In genomic region chr14:54650621-54651454, GRCm38 (mm10) we compare ENCODE assay signal across 8 mouse cellular contexts. TPM values are rescaled to one million over a fixed set of nuclear protein-coding genes. Genes with fewer than 3 reads are reported as not detected.
DNase-seq lines count a peak whose midpoint lies in the region; ATAC-seq lines count a peak whose summit lies in the region.

No protein-coding gene starts in this region.

- peak; percentile 40 for ATAC-seq in forebrain, embryonic 15.5 days (replicated peaks)
- ATAC-seq in lung, embryonic 15.5 days (ENCODE audit: borderline replicate concordance, extremely low read depth, low FRiP score, low TSS enrichment) = peak; percentile 53; the same call in 1 of the 2 replicates

- no peak overlapping the region for H3K9ac ChIP-seq in forebrain, embryonic 15.5 days (replicated peaks)
- no peak overlapping the region for H3K9ac ChIP-seq in lung, embryonic 15.5 days

- H3K4me3 ChIP-seq in forebrain, embryonic 15.5 days = 0 out of 2 replicates have a peak overlapping the region, but pooled peaks have one; percentile 6
- peak overlapping the region; percentile 61; the same call in 1 of the 2 replicates for H3K4me3 ChIP-seq in hindbrain, embryonic 10.5 days
- no peak overlapping the region for H3K4me3 ChIP-seq in lung, embryonic 15.5 days

- peak overlapping the region; percentile 86; the same call in 1 of the 2 replicates for H3K27ac ChIP-seq in forebrain, embryonic 15.5 days (replicated peaks)
- H3K27ac ChIP-seq in hindbrain, embryonic 10.5 days = peak overlapping the region; percentile 41; the same call in 1 of the 2 replicates
- H3K27ac ChIP-seq in lung, embryonic 15.5 days = peak overlapping the region; percentile 58; the same call in 1 of the 2 replicates

- peaks cover 53% of the 10 kb centered on the region for H3K4me1 ChIP-seq in forebrain, embryonic 15.5 days
- H3K4me1 ChIP-seq in hindbrain, embryonic 10.5 days (replicated peaks) = peaks cover 47% of the 10 kb centered on the region
- peaks cover 37% of the 10 kb centered on the region for H3K4me1 ChIP-seq in lung, embryonic 15.5 days

- no peaks in the 10 kb centered on the region for H3K27me3 ChIP-seq in forebrain, embryonic 15.5 days
- H3K27me3 ChIP-seq in hindbrain, embryonic 10.5 days (ENCODE audit: insufficient read depth, poor library complexity, severe bottlenecking) = no peaks in the 10 kb centered on the region
- no peaks in the 10 kb centered on the region for H3K27me3 ChIP-seq in lung, embryonic 15.5 days

- H3K9me3 ChIP-seq in forebrain, embryonic 15.5 days = no peaks in the 10 kb centered on the region
- no peaks in the 10 kb centered on the region for H3K9me3 ChIP-seq in hindbrain, embryonic 10.5 days
- H3K9me3 ChIP-seq in lung, embryonic 15.5 days = no peaks in the 10 kb centered on the region

- DNase-seq in MEL-GATA-1-ER (ENCODE audit: extremely low read depth, low read depth) = peak; percentile 82
- peak; percentile 78 for DNase-seq in cerebellum, adult 11-12 months
- DNase-seq in hindbrain, embryonic 10.5 days (ENCODE audit: low spot score) = peak; percentile 86
- DNase-seq in layer of hippocampus, adult 8-10 months (ENCODE audit: low spot score in 2 of 2) = peak; percentile 70 to 80
- peak; percentile 57 for DNase-seq in ovary, adult 18-20 months (ENCODE audit: low spot score)
- peak; percentile 52 to 70 for DNase-seq in thymus, adult 18-20 months

- WGBS in forebrain, embryonic 15.5 days = 64% methylated on average over 23 of the region's 23 CpGs
- WGBS in hindbrain, embryonic 10.5 days = 69% methylated on average over 23 of the region's 23 CpGs
- 56% methylated on average over 23 of the region's 23 CpGs for WGBS in lung, embryonic 15.5 days

- H3K4me2 ChIP-seq in forebrain, embryonic 15.5 days (replicated peaks) = peak overlapping the region; percentile 93
- H3K4me2 ChIP-seq in lung, embryonic 15.5 days = no peak overlapping the region

- peaks cover 60% of the 10 kb centered on the region for H3K36me3 ChIP-seq in forebrain, embryonic 15.5 days
- H3K36me3 ChIP-seq in hindbrain, embryonic 10.5 days = peaks cover 84% of the 10 kb centered on the region
- H3K36me3 ChIP-seq in lung, embryonic 15.5 days = peaks cover 63% of the 10 kb centered on the region

RNA-seq across cellular contexts. Expression of gene Cdh24, which starts 9.7 kb away (rescaled TPM):
- 7.6 and 8.6 TPM in 2 replicates for polyA plus RNA-seq in forebrain, embryonic 15.5 days (2015; fragmentation: Nextera tagmentation; extraction: Ambion mirVana)
- polyA plus RNA-seq in hindbrain, embryonic 10.5 days (2016; fragmentation: Nextera tagmentation; extraction: Ambion mirVana) = 4.5 and 7.1 TPM in 2 replicates
- 10 to 100 TPM; 16.0 to 24.1 (median 20.7) TPM for total RNA-seq in layer of hippocampus, adult 8-10 months (2022)
- 4.0 and 4.2 TPM in 2 replicates for polyA plus RNA-seq in lung, embryonic 15.5 days (2015; fragmentation: Nextera tagmentation; extraction: Ambion mirVana)

RNA-seq across cellular contexts. Expression of gene Gm17606, which starts 10.1 kb away (rescaled TPM):
- not detected in 2 replicates for polyA plus RNA-seq in forebrain, embryonic 15.5 days (2015; fragmentation: Nextera tagmentation; extraction: Ambion mirVana)
- polyA plus RNA-seq in hindbrain, embryonic 10.5 days (2016; fragmentation: Nextera tagmentation; extraction: Ambion mirVana) = not detected in 2 replicates
- not detected for total RNA-seq in layer of hippocampus, adult 8-10 months (2022)
- polyA plus RNA-seq in lung, embryonic 15.5 days (2015; fragmentation: Nextera tagmentation; extraction: Ambion mirVana) = not detected in 2 replicates

RNA-seq across cellular contexts. Expression of gene Psmb11, which starts 29.6 kb away (rescaled TPM):
- polyA plus RNA-seq in forebrain, embryonic 15.5 days (2015; fragmentation: Nextera tagmentation; extraction: Ambion mirVana) = 0.15 TPM in 1 of 2 replicates, not detected in the other
- polyA plus RNA-seq in hindbrain, embryonic 10.5 days (2016; fragmentation: Nextera tagmentation; extraction: Ambion mirVana) = 0.04 and 0.16 TPM in 2 replicates
- under 1 TPM in 3 of 4 experiments, not detected in 1; 0.14 to 0.51 (median 0.23) TPM for total RNA-seq in layer of hippocampus, adult 8-10 months (2022)
- polyA plus RNA-seq in lung, embryonic 15.5 days (2015; fragmentation: Nextera tagmentation; extraction: Ambion mirVana) = 0.94 and 4.7 TPM in 2 replicates

RNA-seq across cellular contexts. Expression of gene Psmb5, which starts 33.0 kb away (rescaled TPM):
- polyA plus RNA-seq in forebrain, embryonic 15.5 days (2015; fragmentation: Nextera tagmentation; extraction: Ambion mirVana) = 430 and 444 TPM in 2 replicates
- polyA plus RNA-seq in hindbrain, embryonic 10.5 days (2016; fragmentation: Nextera tagmentation; extraction: Ambion mirVana) = 500 and 517 TPM in 2 replicates
- 100 to 1,000 TPM; 179 to 205 (median 193) TPM for total RNA-seq in layer of hippocampus, adult 8-10 months (2022)
- polyA plus RNA-seq in lung, embryonic 15.5 days (2015; fragmentation: Nextera tagmentation; extraction: Ambion mirVana) = 378 and 407 TPM in 2 replicates

RNA-seq across cellular contexts. Expression of gene 1700123O20Rik, which starts 35.2 kb away (rescaled TPM):
- polyA plus RNA-seq in forebrain, embryonic 15.5 days (2015; fragmentation: Nextera tagmentation; extraction: Ambion mirVana) = 71.2 and 71.6 TPM in 2 replicates
- polyA plus RNA-seq in hindbrain, embryonic 10.5 days (2016; fragmentation: Nextera tagmentation; extraction: Ambion mirVana) = 108 and 116 TPM in 2 replicates
- 10 to 100 TPM; 17.9 to 27.8 (median 23.7) TPM for total RNA-seq in layer of hippocampus, adult 8-10 months (2022)
- polyA plus RNA-seq in lung, embryonic 15.5 days (2015; fragmentation: Nextera tagmentation; extraction: Ambion mirVana) = 74.0 and 77.9 TPM in 2 replicates
